Mouse (Mus musculus) adrenal gland (tissue): Measurements from ENCODE around the gene Akr1c13.

Experiments
- intact Hi-C: fragments of 180-260 bp; cut with DNase I; formaldehyde crosslinking; loops from one replicate; pipeline ENCODE4 v1.15.1; 2025

Gene Akr1c13

DNA sequence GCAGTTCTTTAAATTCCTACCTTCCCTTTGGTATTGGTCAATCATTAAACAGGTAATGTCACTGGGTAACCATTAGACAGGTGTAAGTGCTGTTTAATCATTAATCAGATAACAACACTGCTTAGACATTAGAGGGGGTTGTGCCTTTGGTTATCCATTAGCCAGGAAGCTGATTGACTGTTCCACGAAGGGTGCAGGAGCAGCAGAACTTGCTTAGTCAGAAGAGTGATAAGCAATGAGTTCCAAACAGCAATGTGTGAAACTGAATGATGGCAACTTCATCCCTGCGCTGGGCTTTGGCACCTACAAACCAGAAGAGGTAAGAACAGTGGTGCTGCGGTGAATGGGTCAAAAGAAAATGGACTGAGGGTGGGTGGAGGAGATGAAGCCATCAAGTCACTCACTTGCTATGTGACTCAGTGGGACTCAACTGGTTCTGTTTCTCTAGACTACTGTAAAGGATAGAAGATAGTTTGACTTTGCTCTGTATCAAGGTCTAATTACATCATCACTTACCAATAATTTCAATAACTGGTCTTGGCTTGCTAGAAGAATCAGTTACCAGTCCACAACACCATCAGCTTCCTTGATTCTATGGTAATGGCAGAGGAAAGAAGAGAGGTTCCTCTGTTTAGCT is 42.7 kb downstream of the Akr1c13 start:
- intact Hi-C loops: no loop called here

DNA sequence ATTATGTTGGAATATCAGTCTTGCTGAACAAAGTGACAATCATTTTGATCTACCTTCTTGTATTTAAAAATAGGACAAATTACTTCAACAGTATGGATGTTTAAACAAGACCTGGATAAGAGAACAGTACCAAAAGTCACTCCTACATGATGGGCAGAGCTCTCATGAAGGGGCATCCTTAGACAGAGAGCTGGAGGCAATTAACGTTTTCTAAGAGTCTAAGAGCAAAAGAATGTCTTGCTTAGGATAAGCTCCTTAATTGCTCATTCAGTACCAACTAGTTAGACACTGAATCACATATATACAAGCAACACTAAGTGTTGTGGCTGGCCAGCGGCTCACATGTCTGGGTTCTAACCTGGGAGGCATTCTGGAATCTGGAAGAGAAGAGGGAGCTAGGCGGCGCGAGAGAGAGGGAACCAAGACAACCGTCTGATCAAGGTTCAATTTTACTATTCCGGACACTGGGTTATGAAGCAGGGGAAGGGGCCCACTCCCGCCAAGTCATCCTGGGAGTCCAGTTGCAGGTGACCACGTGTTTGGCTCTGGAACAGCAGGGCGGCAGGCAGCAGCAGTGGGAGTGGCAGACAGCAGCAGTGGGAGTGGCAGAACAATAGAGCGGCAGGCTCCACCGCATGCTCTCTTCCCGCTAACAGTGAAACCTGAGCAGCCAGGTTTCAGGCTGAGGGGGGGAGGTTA is 54.1 kb downstream of the Akr1c13 start:
- intact Hi-C loops: no loop called here

DNA sequence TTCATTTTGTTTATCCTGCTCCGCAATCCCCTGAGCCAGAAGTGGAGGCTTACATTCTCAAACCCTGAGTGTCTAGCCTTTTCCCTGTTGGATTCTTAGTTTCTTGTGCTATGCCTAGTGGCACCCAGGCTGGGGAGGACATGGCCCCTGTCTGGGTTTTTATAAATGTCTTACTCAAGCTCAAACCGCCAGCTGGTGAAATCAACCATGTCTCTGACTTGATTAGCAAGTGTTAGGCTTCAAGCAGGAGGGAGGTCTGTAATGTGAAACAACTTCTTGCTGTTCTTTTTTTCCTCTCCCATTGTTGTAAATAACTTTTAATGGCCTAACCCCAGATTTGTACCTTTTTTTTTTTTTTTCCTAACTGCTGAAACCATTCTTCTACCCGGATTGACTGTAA is 58.4 kb downstream of the Akr1c13 start:
- intact Hi-C loops: no loop called here
